Mouse (Mus musculus) heart, embryonic 11.5 days (tissue): ENCODE results near the gene Arnt. TPM values are rescaled to one million over a fixed set of nuclear protein-coding genes. Genes with fewer than 3 reads are reported as not detected.
"Not testable (repeated sequence)": the region's sequence is repeated elsewhere in the genome, so short reads cannot be mapped to it uniquely, and the experiment has no call there.

ENCODE experiments used
- ATAC-seq: fragments of 200-750 bp; cut with Nextera tagmentation; replicated peaks from 2 replicates; pipeline ENCODE4 v1.8.0; 2017; ENCODE audit warnings: moderate library complexity; ENCODE audit not compliant: insufficient number of reproducible peaks, low FRiP score, low TSS enrichment
- H3K27ac ChIP-seq: fragments of 300-500 bp; sonication (generic); 2 replicates; pipeline ENCODE4 v1.5.1; 2014; ENCODE audit warnings: mild to moderate bottlenecking, low read depth, low read length
- H3K27me3 ChIP-seq: fragments of 300-500 bp; sonication (generic); 2 replicates; pipeline ENCODE4 v1.6.1; 2014; ENCODE audit warnings: mild to moderate bottlenecking, low read length, mixed read lengths; ENCODE audit not compliant: control insufficient read depth, insufficient read depth
- H3K36me3 ChIP-seq: fragments of 300-500 bp; sonication (generic); 2 replicates; pipeline ENCODE4 v1.6.1; 2014; ENCODE audit warnings: mild to moderate bottlenecking, low read length, moderate library complexity, mixed read lengths; ENCODE audit not compliant: control insufficient read depth, insufficient read depth
- H3K4me1 ChIP-seq: fragments of 300-500 bp; sonication (generic); 2 replicates; pipeline ENCODE4 v1.6.1; 2014; ENCODE audit warnings: low read length; ENCODE audit not compliant: control insufficient read depth, insufficient read depth
- H3K4me2 ChIP-seq: fragments of 300-500 bp; sonication (generic); 2 replicates; pipeline ENCODE4 v1.6.1; 2014; ENCODE audit warnings: mild to moderate bottlenecking, moderate library complexity
- H3K4me3 ChIP-seq: fragments of 300-500 bp; sonication (generic); 2 replicates; pipeline ENCODE4 v1.5.1; 2014; ENCODE audit warnings: low read depth, low read length
- H3K9ac ChIP-seq: fragments of 300-500 bp; sonication (generic); 2 replicates; pipeline ENCODE4 v1.6.1; 2014; ENCODE audit warnings: mild to moderate bottlenecking, low read depth, low read length, moderate library complexity
- H3K9me3 ChIP-seq: fragments of 300-500 bp; sonication (generic); replicated peaks from 2 replicates; pipeline ENCODE4 v1.6.1; 2016; ENCODE audit warnings: low read length; ENCODE audit not compliant: control insufficient read depth
- WGBS: fragments of 180-500 bp; shearing (Covaris S2); extraction: QIAGEN DNeasy Blood & Tissue Kit; methylation state at CpG from one replicate; pipeline ENCODE4 v1.1.7; 2014; ENCODE audit not compliant: insufficient replicate concordance; 5-methylcytosine and 5-hydroxymethylcytosine counted together
- polyA plus RNA-seq: library from polyadenylated mRNA; unstranded; fragments of >200 nt; fragmentation: Nextera tagmentation; extraction: Ambion mirVana; gene quantifications from 2 replicates; pipeline ENCODE4 v1.2.1, GENCODE M21; 2014

Gene Arnt
- polyA plus RNA-seq, 1 experiment from 2014 or later = 20.6 TPM

GRCm38 (mm10) chr3:95541186-95541585, 107.0 kb downstream of the Arnt start:
- H3K9ac ChIP-seq, H3K36me3 ChIP-seq, H3K4me1 ChIP-seq, H3K9me3 ChIP-seq, H3K4me3 ChIP-seq, H3K27ac ChIP-seq, H3K27me3 ChIP-seq, ATAC-seq, H3K4me2 ChIP-seq: not testable (repeated sequence)
- 68% methylated on average over 2 of the region's 2 CpGs for WGBS

GRCm38 (mm10) chr3:95542171-95542570, 108.0 kb downstream of the Arnt start:
- Histone ChIP-seq H3K36me3 (no peaks in the 10 kb centered on the region), H3K4me3 (no peak overlapping the region), H3K27me3 (no peaks in the 10 kb centered on the region), H3K9me3 (no peaks in the 10 kb centered on the region), H3K9ac (no peak overlapping the region), H3K4me2 (no peak overlapping the region), H3K4me1 (no peaks in the 10 kb centered on the region), H3K27ac (no peak overlapping the region)
- no peak for ATAC-seq

- WGBS = 64% methylated on average over 7 of the region's 7 CpGs
- H3K9ac ChIP-seq = no peak overlapping the region
- H3K9me3 ChIP-seq = no peaks in the 10 kb centered on the region
- no peaks in the 10 kb centered on the region for H3K27me3 ChIP-seq
- H3K36me3 ChIP-seq = no peaks in the 10 kb centered on the region
- H3K4me2 ChIP-seq = no peak overlapping the region
- no peaks in the 10 kb centered on the region for H3K4me1 ChIP-seq
- H3K27ac ChIP-seq = no peak overlapping the region
- no peak for ATAC-seq
- H3K4me3 ChIP-seq = no peak overlapping the region
Observed at GRCm38 (mm10) chr3:95542981-95543380, 108.8 kb downstream of the Arnt start.

Other genes with a start within 250 kb of the Arnt start
- 5.4 and 7.2 TPM in 2 replicates for gene Gabpb2, start 216.5 kb upstream of the Arnt start, polyA plus RNA-seq
- gene Cdc42se1, start 205.7 kb upstream of the Arnt start, polyA plus RNA-seq = 62.3 and 68.9 TPM in 2 replicates
- gene Mllt11, start 202.2 kb upstream of the Arnt start, polyA plus RNA-seq = 16.4 and 21.0 TPM in 2 replicates
- 0.30 and 0.62 TPM in 2 replicates for gene Gm128, start 192.8 kb upstream of the Arnt start, polyA plus RNA-seq
- gene Bnipl, start 183.2 kb upstream of the Arnt start, polyA plus RNA-seq = not detected in 2 replicates
- 24.3 and 25.1 TPM in 2 replicates for gene Mindy1, start 153.0 kb upstream of the Arnt start, polyA plus RNA-seq
- 24.7 and 32.2 TPM in 2 replicates for gene Prune1, start 152.3 kb upstream of the Arnt start, polyA plus RNA-seq
- 0.84 and 1.5 TPM in 2 replicates for gene Anxa9, start 127.2 kb upstream of the Arnt start, polyA plus RNA-seq
- gene Cers2, start 119.6 kb upstream of the Arnt start, polyA plus RNA-seq = 117 and 125 TPM in 2 replicates
- gene Setdb1, start 77.2 kb upstream of the Arnt start, polyA plus RNA-seq = 31.6 and 37.6 TPM in 2 replicates
- not detected in 2 replicates for gene 4930558C23Rik, start 31.5 kb upstream of the Arnt start, polyA plus RNA-seq
- gene Ctsk, start 64.9 kb downstream of the Arnt start, polyA plus RNA-seq = 9.9 and 14.0 TPM in 2 replicates
- gene Ctss, start 92.4 kb downstream of the Arnt start, polyA plus RNA-seq = 5.4 and 6.2 TPM in 2 replicates
- gene Hormad1, start 125.3 kb downstream of the Arnt start, polyA plus RNA-seq = 0.65 TPM in 1 of 2 replicates, not detected in the other
- gene Golph3l, start 154.5 kb downstream of the Arnt start, polyA plus RNA-seq = 27.8 and 32.0 TPM in 2 replicates
- 52.7 and 55.4 TPM in 2 replicates for gene Ensa, start 190.6 kb downstream of the Arnt start, polyA plus RNA-seq
- 46.3 and 49.8 TPM in 2 replicates for gene Mcl1, start 224.4 kb downstream of the Arnt start, polyA plus RNA-seq